Mouse (Mus musculus): ENCODE measurements around the gene Cs. TPM values are rescaled to one million over a fixed set of nuclear protein-coding genes. Genes with fewer than 3 reads are reported as not detected.
"Not testable (repeated sequence)": the region's sequence is repeated elsewhere in the genome, so short reads cannot be mapped to it uniquely, and the experiment has no call there.

Gene Cs
- polyA plus RNA-seq (2014; fragmentation: Nextera tagmentation; extraction: Ambion mirVana) = 281 and 297 TPM in 2 replicates

DNA sequence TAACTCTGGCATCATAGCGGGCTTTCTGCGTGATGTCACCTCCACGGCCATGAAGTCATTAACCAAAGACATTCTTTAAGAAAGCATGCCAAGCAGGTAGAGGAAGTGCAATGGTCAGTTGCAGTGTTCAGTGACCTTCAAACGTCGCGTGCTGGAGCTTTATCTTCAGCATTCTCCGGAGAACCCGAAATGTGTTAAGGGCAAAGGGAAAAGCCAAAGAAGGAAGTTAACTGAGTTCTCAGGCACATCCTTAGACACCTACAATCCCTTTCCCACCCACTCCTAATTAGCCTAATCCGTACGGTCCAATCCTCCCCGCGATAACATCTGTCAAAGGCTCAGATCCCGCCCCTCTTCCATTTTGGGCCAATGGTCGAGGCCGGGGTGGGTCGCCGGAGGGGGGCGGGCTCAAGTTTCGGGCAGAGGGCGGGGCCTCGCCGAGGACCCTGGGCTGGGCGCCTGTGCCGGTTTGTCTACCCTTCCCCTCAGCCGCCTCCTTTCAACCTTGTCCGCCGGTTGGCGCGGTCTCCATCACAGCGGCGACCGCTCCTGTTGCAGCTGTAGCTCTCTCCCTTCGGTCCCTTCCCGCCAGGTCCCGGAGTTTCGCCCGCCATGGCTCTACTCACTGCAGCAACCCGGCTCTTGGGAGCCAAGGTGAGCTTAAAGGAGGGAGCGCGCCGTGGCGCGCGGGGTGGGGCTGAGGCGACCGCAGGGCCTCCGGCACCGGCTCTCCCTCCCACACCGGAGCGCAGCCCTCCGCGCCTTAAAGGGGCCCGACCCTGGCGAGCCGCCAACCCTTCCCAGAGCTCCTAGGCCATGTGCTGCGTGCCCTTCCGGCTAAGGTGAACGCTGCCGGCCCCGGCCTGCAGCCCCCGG lies at the start of gene Cs:
Gene Cs, plus strand, starts transcription at position 429 of the 876 bp plus-strand sequence.
- Histone ChIP-seq H3K4me2 (ENCODE audit: low read depth, low read length) (peak within 1 kb of the TSS; percentile 79), H3K4me3 (ENCODE audit: low read depth, low read length) (peak within 1 kb of the TSS; percentile 79), H3K9me3 (ENCODE audit: control insufficient read depth, low read length) (no peaks in the 10 kb centered on the region), H3K27ac (ENCODE audit: low read depth, low read length) (peak within 1 kb of the TSS; percentile 88), H3K36me3 (ENCODE audit: control insufficient read depth, insufficient read depth, low read length) (no peaks in the 10 kb centered on the region), H3K4me1 (ENCODE audit: control insufficient read depth, insufficient read depth, low read length) (peaks cover 16% of the 10 kb centered on the region), H3K9ac (replicated peaks; ENCODE audit: low read depth, low read length) (peak within 1 kb of the TSS; percentile 76), H3K27me3 (ENCODE audit: control insufficient read depth, insufficient read depth, low read length) (no peaks in the 10 kb centered on the region)
- under 1% methylated on average over 50 of the region's 61 CpGs for WGBS
- peak; percentile 98 for ATAC-seq (ENCODE audit: low read depth)

DNA sequence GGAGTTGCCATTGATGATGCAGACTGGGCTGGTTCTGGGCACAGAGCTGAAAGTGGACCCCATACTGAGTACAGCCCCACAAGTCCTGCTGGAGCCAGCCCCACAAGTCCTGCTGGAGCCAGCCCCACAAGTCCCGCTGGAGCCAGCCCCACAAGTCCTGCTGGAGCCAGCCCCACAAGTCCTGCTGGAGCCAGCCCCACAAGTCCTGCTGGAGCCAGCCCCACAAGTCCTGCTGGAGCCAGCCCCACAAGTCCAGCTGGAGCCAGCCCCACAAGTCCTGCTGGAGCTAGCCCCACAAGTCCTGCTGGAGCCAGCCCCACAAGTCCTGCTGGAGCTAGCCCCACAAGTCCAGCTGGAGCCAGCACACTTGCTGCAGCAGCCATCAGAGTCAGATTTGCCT lies 46.9 kb upstream of the Cs start:
- H3K4me1 ChIP-seq (ENCODE audit: control insufficient read depth, insufficient read depth, low read length); H3K27me3 ChIP-seq (ENCODE audit: control insufficient read depth, insufficient read depth, low read length); H3K9ac ChIP-seq (replicated peaks; ENCODE audit: low read depth, low read length); H3K27ac ChIP-seq (ENCODE audit: low read depth, low read length); H3K9me3 ChIP-seq (ENCODE audit: control insufficient read depth, low read length); ATAC-seq (ENCODE audit: low read depth); H3K4me2 ChIP-seq (ENCODE audit: low read depth, low read length); H3K4me3 ChIP-seq (ENCODE audit: low read depth, low read length): not testable (repeated sequence)
- H3K36me3 ChIP-seq (ENCODE audit: control insufficient read depth, insufficient read depth, low read length) = peaks cover 37% of the 10 kb centered on the region
- WGBS = 86% methylated on average over 1 of the region's 1 CpGs

DNA sequence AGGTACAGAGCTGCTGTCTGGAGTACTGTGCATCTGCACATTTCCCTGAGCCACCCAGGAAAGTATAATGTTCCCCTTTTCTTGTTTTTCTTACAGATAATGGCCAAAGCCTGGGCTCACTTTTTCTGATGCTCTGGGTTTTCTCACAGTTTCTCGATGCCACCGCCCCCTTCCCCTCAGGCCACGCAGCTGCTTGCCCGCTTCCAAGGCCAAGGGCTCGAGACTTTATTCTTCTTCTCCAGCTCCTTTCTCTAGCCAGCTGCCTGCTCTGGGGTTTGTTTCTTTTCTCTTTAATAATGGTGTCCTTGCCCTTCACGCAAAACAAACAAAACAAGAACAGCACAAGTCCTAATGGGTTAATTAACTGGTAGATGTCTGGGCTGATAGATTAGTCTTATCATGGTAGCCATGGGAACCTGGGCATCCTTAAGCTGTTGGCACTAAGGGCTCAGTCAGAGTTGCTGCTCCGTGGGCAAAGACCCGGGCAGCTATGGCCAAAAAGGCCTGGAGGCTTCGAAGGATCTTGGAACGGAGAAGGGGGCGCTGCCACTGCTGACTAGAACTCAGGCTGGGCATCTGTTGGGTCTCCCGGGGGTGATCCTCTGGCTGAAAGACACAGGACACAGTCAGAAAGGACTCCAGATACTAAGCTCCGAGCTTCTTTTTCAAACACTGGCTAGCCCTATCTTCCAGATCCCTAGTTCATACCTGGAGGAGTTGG lies 41.0 kb upstream of the Cs start:
- no peak for ATAC-seq (ENCODE audit: low read depth)
- Histone ChIP-seq H3K36me3 (ENCODE audit: control insufficient read depth, insufficient read depth, low read length) (peaks cover 16% of the 10 kb centered on the region; the same call in 1 of the 2 replicates), H3K4me1 (ENCODE audit: control insufficient read depth, insufficient read depth, low read length) (no peaks in the 10 kb centered on the region), H3K9ac (replicated peaks; ENCODE audit: low read depth, low read length) (no peak overlapping the region), H3K27me3 (ENCODE audit: control insufficient read depth, insufficient read depth, low read length) (no peaks in the 10 kb centered on the region), H3K9me3 (ENCODE audit: control insufficient read depth, low read length) (no peaks in the 10 kb centered on the region), H3K4me3 (ENCODE audit: low read depth, low read length) (no peak overlapping the region), H3K4me2 (ENCODE audit: low read depth, low read length) (no peak overlapping the region), H3K27ac (ENCODE audit: low read depth, low read length) (no peak overlapping the region)
- 65% methylated on average over 13 of the region's 13 CpGs for WGBS

DNA sequence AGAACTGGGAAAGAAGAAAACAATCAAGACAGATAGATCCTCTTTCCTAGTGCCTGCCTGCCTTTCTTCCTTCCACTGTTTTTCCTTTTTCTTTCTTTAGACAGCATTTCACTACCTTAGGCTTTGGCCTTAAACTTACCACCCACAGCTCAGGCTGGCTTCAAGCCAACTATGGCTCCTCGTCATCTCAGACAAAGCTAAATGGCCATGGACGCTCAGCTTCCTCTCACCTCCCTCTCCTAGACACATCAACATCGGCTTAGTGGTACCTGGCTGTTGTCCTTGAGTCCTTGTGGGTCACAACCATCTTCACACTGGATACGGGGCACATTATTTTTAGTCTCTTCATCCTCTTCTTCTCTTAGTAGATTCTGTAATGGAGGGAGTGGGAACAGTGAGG lies 40.3 kb upstream of the Cs start:
- H3K9ac ChIP-seq (replicated peaks; ENCODE audit: low read depth, low read length) = no peak overlapping the region
- H3K27ac ChIP-seq (ENCODE audit: low read depth, low read length) = no peak overlapping the region
- H3K36me3 ChIP-seq (ENCODE audit: control insufficient read depth, insufficient read depth, low read length) = peaks cover 9% of the 10 kb centered on the region; the same call in 1 of the 2 replicates
- H3K9me3 ChIP-seq (ENCODE audit: control insufficient read depth, low read length) = no peaks in the 10 kb centered on the region
- no peaks in the 10 kb centered on the region for H3K27me3 ChIP-seq (ENCODE audit: control insufficient read depth, insufficient read depth, low read length)
- H3K4me1 ChIP-seq (ENCODE audit: control insufficient read depth, insufficient read depth, low read length) = peaks cover 3% of the 10 kb centered on the region; the same call in 1 of the 2 replicates
- WGBS = 75% methylated on average over 4 of the region's 4 CpGs
- no peak overlapping the region for H3K4me2 ChIP-seq (ENCODE audit: low read depth, low read length)
- H3K4me3 ChIP-seq (ENCODE audit: low read depth, low read length) = no peak overlapping the region
- ATAC-seq (ENCODE audit: low read depth) = no peak

DNA sequence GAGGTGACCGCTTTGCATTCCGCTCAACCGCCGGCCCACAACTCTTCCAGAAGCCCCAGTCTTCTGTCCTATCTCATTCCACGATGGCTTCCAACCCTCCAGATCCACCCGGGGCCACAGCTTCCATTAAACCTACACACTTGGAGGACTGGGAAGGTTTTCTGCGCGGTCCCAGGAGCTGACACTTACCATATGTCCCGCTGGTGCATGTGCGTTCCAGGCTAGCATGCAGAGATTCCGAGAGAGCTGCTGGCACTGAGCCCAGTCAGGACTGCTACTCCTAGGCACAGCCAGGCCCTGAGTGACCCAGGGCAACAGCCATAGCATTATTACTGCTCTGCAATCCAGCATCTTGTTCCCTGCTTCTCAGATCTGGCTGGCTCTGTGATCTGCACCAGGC lies 39.9 kb upstream of the Cs start:
- Histone ChIP-seq H3K27ac (ENCODE audit: low read depth, low read length) (no peak overlapping the region), H3K4me1 (ENCODE audit: control insufficient read depth, insufficient read depth, low read length) (peaks cover 7% of the 10 kb centered on the region; the same call in 1 of the 2 replicates), H3K36me3 (ENCODE audit: control insufficient read depth, insufficient read depth, low read length) (peaks cover 5% of the 10 kb centered on the region; the same call in 1 of the 2 replicates), H3K9ac (replicated peaks; ENCODE audit: low read depth, low read length) (no peak overlapping the region), H3K4me2 (ENCODE audit: low read depth, low read length) (no peak overlapping the region), H3K4me3 (ENCODE audit: low read depth, low read length) (no peak overlapping the region), H3K9me3 (ENCODE audit: control insufficient read depth, low read length) (no peaks in the 10 kb centered on the region), H3K27me3 (ENCODE audit: control insufficient read depth, insufficient read depth, low read length) (no peaks in the 10 kb centered on the region)
- no peak; the same call in 1 of the 2 replicates for ATAC-seq (ENCODE audit: low read depth)
- WGBS = 78% methylated on average over 11 of the region's 11 CpGs

DNA sequence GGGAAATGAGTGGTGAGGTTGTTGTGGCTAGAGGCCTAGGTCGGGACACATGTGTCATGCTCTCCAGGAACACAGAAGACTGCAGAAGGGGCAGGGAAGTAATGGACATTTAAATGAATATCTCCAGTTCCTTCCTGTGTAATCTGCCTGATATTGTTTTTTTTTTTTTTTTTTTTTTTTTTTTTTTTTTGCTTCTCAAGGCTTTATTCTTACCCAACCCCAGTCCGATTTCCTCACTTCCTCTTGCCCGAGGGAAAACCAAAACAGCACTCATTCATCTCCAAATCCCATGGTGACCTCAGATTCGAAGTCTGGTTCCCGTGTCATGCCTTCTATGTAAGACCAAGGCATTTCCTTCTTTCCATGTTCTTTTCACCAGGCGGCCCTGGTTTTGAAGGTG lies 39.3 kb upstream of the Cs start:
- no peaks in the 10 kb centered on the region for H3K9me3 ChIP-seq (ENCODE audit: control insufficient read depth, low read length)
- WGBS = 74% methylated on average over 6 of the region's 6 CpGs

DNA sequence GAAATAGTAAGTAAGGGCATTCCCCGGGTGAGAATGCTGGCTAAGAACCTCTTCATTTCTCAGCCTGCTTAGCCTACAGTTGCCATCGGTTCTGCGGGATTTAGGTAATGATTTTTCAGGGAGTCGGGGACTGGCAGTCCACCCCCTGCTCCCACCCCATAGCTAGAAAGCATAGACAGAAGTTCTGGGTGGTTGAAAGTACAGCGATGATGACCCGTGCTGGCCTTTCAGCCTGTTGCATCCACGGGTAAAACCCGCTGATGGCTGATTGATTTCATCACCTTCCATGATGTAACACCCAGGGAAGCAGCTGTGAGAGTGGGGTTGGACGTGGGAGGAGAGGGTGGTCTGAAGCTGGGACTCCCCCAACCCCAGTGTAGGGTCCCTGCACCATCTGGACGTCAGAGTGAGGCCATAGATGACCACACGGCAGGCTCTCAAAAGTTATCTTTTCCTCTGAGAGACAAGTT lies 38.8 kb upstream of the Cs start, which contains the start of gene Il23a:
Gene Il23a, minus strand, starts transcription at position 51 of the 470 bp plus-strand sequence.
- Histone ChIP-seq H3K4me3 (ENCODE audit: low read depth, low read length) (no peak within 1 kb of the TSS), H3K27me3 (ENCODE audit: control insufficient read depth, insufficient read depth, low read length) (no peaks in the 10 kb centered on the region), H3K27ac (ENCODE audit: low read depth, low read length) (no peak within 1 kb of the TSS), H3K4me1 (ENCODE audit: control insufficient read depth, insufficient read depth, low read length) (peaks cover 8% of the 10 kb centered on the region; the same call in 1 of the 2 replicates), H3K4me2 (ENCODE audit: low read depth, low read length) (no peak within 1 kb of the TSS), H3K36me3 (ENCODE audit: control insufficient read depth, insufficient read depth, low read length) (no peaks in the 10 kb centered on the region), H3K9me3 (ENCODE audit: control insufficient read depth, low read length) (no peaks in the 10 kb centered on the region), H3K9ac (replicated peaks; ENCODE audit: low read depth, low read length) (no peak within 1 kb of the TSS)
- 78% methylated on average over 11 of the region's 11 CpGs for WGBS
- ATAC-seq (ENCODE audit: low read depth) = no peak

More for the DNA sequence above, 39.3 kb upstream of the Cs start:
- Histone ChIP-seq H3K9ac (replicated peaks; ENCODE audit: low read depth, low read length) (no peak overlapping the region), H3K27me3 (ENCODE audit: control insufficient read depth, insufficient read depth, low read length) (no peaks in the 10 kb centered on the region), H3K36me3 (ENCODE audit: control insufficient read depth, insufficient read depth, low read length) (peaks cover 4% of the 10 kb centered on the region; the same call in 1 of the 2 replicates), H3K4me3 (ENCODE audit: low read depth, low read length) (no peak overlapping the region), H3K4me2 (ENCODE audit: low read depth, low read length) (no peak overlapping the region), H3K27ac (ENCODE audit: low read depth, low read length) (no peak overlapping the region), H3K4me1 (ENCODE audit: control insufficient read depth, insufficient read depth, low read length) (peaks cover 8% of the 10 kb centered on the region; the same call in 1 of the 2 replicates)
- ATAC-seq (ENCODE audit: low read depth) = no peak

DNA sequence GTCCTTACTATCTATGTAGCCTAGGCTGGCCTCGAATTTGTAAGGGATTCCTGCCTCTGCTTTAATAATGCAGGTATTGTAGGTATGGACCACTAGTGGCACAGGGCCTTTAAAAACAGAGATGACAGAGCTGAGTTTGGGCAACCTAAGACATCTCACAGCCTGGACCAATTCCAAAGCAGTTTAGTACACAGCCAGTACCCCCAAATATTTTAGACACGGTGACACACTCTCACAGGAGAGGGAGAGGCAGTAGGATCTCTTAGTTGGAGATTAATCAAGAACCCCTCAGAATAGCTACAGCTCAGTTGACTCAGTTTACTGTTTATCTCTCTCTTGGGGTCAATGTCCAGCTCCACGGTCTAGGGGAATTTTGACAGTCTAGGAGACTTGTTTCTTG lies 35.2 kb upstream of the Cs start:
- Histone ChIP-seq H3K4me1 (ENCODE audit: control insufficient read depth, insufficient read depth, low read length) (peaks cover 17% of the 10 kb centered on the region), H3K4me3 (ENCODE audit: low read depth, low read length) (peak overlapping the region; percentile 61), H3K27me3 (ENCODE audit: control insufficient read depth, insufficient read depth, low read length) (no peaks in the 10 kb centered on the region), H3K9me3 (ENCODE audit: control insufficient read depth, low read length) (no peaks in the 10 kb centered on the region), H3K4me2 (ENCODE audit: low read depth, low read length) (peak overlapping the region; percentile 80), H3K27ac (ENCODE audit: low read depth, low read length) (peak overlapping the region; percentile 96), H3K9ac (replicated peaks; ENCODE audit: low read depth, low read length) (peak overlapping the region; percentile 90), H3K36me3 (ENCODE audit: control insufficient read depth, insufficient read depth, low read length) (no peaks in the 10 kb centered on the region)
- no peak for ATAC-seq (ENCODE audit: low read depth)
- 38% methylated on average over 3 of the region's 3 CpGs for WGBS
